Mouse (Mus musculus) heart, embryonic 10.5 days (tissue): ENCODE measurements around the gene Ap1s2. TPM values are rescaled to one million over a fixed set of nuclear protein-coding genes. Genes with fewer than 3 reads are reported as not detected.

ENCODE experiments used
- polyA plus RNA-seq: library from polyadenylated mRNA; unstranded; fragments of >200 nt; fragmentation: Nextera tagmentation; extraction: Ambion mirVana; gene quantifications from 2 replicates; pipeline ENCODE4 v1.2.1, GENCODE M21; 2016

Gene Ap1s2
- polyA plus RNA-seq, 1 experiment from 2014 or later: 19.3 TPM

Other genes with a start within 250 kb of the Ap1s2 start
- gene Rnf138rt1, start 147.7 kb upstream of the Ap1s2 start, polyA plus RNA-seq: not detected in 2 replicates
- 36.6 and 53.0 TPM in 2 replicates for gene Zrsr2, start 49.6 kb downstream of the Ap1s2 start, polyA plus RNA-seq
- gene Car5b, start 119.0 kb downstream of the Ap1s2 start, polyA plus RNA-seq: 0.25 and 0.26 TPM in 2 replicates
- 25.5 and 31.9 TPM in 2 replicates for gene Siah1b, start 167.5 kb downstream of the Ap1s2 start, polyA plus RNA-seq
- gene Cltrn, start 179.8 kb downstream of the Ap1s2 start, polyA plus RNA-seq: 0.72 TPM in 1 of 2 replicates, not detected in the other
- 0.06 and 0.11 TPM in 2 replicates for gene Ace2, start 230.3 kb downstream of the Ap1s2 start, polyA plus RNA-seq